Mouse (Mus musculus) stomach, postnatal 0 days (tissue): ENCODE results near the gene Acvrl1.

Experiments used
- CTCF ChIP-seq: IDR thresholded peaks from 2 replicates; pipeline ENCODE4 v1.5.1; 2016; ENCODE audit warnings: antibody characterized with exemption, low read depth, mild to moderate bottlenecking, moderate library complexity
- EP300 ChIP-seq: optimal IDR thresholded peaks from 2 replicates; pipeline ENCODE3; 2016; ENCODE audit warnings: antibody characterized with exemption

DNA sequence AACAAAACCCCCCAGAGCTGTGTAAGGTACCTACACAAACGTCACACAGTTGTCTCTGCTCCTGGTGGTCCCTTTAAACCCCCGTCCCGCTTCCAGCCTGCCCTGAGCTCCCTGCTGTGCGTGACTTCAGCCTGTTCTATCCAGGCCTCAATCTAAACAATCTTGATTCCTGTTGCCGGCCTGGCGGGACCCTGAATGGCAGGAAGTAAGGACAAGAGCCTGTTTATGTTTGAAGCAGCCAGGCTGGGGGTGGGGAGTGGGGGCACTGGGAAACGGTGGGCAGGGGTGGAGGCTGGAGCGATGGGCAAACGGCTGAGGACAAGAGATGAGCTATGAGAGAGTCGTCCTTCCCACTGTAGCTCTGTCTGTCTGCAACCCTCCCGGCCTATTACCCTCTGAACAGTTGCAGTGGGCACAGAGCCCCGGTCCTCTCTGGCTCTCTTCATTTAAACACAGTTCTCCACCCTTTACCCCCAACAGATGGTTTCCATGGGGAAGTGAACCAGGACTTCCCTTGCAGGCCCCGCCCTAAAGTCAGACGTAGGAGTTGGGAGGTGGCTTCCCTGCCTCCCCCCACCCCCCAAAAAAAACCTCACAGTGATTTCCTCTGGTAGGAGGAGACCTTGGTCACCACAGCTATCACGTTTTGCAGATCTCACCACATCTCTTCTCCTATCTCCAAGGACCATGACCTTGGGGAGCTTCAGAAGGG lies 5.8 kb downstream of the Acvrl1 start:
- TF ChIP-seq EP300, result no peak
- TF ChIP-seq CTCF, result no peak
